Mouse (Mus musculus): ENCODE measurements at regions not wholly inside any gene's neighbourhood (a gene's known extent, or its start where the extent isn't known, plus 50 kb on each side); places are given as distances from the start of the nearest gene placed in this dataset.

DNA sequence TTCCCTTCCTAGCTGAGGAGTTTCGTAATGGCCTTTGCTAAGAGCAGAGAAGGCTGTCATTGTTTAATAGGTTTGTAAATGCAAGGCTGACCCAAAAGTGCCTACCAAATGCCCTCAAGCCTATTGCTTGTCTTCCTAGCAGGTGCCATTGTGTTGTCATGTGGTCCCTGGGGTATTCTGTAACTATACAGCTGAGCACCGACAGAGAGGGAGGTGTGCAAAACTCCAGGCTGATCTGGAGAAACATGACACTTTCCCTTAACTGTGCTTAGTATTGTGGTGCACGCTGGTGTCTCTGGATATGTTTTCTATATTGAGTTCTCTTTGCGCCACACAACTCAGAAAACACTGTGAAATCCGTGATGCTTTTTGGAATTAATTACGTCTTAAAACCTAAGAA is 685.4 kb upstream of the Kirrel3 start:
- TF ChIP-seq FLI1 (IDR thresholded peaks at IDR 0.05; ENCODE audit: low read length) = no peak
- no peak for TF ChIP-seq GATA1 (IDR thresholded peaks at IDR 0.05; ENCODE audit: borderline replicate concordance, low read length)
